Mouse (Mus musculus): ENCODE data around the gene Capn11. TPM values are rescaled to one million over a fixed set of nuclear protein-coding genes. Genes with fewer than 3 reads are reported as not detected.

Capn11 gene
- polyA plus RNA-seq, 1 experiment from 2014 or later = 0.52 TPM

- ATAC-seq (ENCODE audit: low FRiP score) (no peak), DNase-seq (ENCODE audit: low spot score, missing footprints) (no peak)
- no peak overlapping the region for H3K9ac ChIP-seq (ENCODE audit: low read length)
- 94% methylated on average over 3 of the region's 3 CpGs for WGBS
- peaks cover 15% of the 10 kb centered on the region for H3K4me1 ChIP-seq (ENCODE audit: control insufficient read depth, insufficient read depth, low read length)
- no peaks in the 10 kb centered on the region; the same call in 1 of the 2 replicates for H3K9me3 ChIP-seq (ENCODE audit: control insufficient read depth, low read length)
- no peak overlapping the region for H3K4me2 ChIP-seq
- no peaks in the 10 kb centered on the region for H3K27me3 ChIP-seq (ENCODE audit: control insufficient read depth, insufficient read depth, low read length)
- H3K27ac ChIP-seq (ENCODE audit: low read depth, low read length) = no peak overlapping the region
- H3K4me3 ChIP-seq (ENCODE audit: low read depth, low read length) = no peak overlapping the region
- peaks cover 5% of the 10 kb centered on the region; the same call in 1 of the 2 replicates for H3K36me3 ChIP-seq (ENCODE audit: control insufficient read depth, insufficient read depth, low read length)
Observed at GRCm38 (mm10) chr17:45586449-45586837, 72.7 kb downstream of the Capn11 start.

GRCm38 (mm10) chr17:45585725-45586448, 73.2 kb downstream of the Capn11 start:
- H3K4me3 ChIP-seq (ENCODE audit: low read depth, low read length) = no peak overlapping the region
- H3K4me2 ChIP-seq = no peak overlapping the region
- DNase-seq (ENCODE audit: low spot score, missing footprints) (no peak), ATAC-seq (ENCODE audit: low FRiP score) (no peak)
- peaks cover 15% of the 10 kb centered on the region for H3K4me1 ChIP-seq (ENCODE audit: control insufficient read depth, insufficient read depth, low read length)
- no peaks in the 10 kb centered on the region; the same call in 1 of the 2 replicates for H3K9me3 ChIP-seq (ENCODE audit: control insufficient read depth, low read length)
- H3K36me3 ChIP-seq (ENCODE audit: control insufficient read depth, insufficient read depth, low read length) = peaks cover 5% of the 10 kb centered on the region; the same call in 1 of the 2 replicates
- no peaks in the 10 kb centered on the region for H3K27me3 ChIP-seq (ENCODE audit: control insufficient read depth, insufficient read depth, low read length)
- no peak overlapping the region for H3K9ac ChIP-seq (ENCODE audit: low read length)
- 0 out of 2 replicates have a peak overlapping the region, but pooled peaks have one; percentile 41 for H3K27ac ChIP-seq (ENCODE audit: low read depth, low read length)
- 55% methylated on average over 23 of the region's 23 CpGs for WGBS

GRCm38 (mm10) chr17:45584939-45585678, 74.0 kb downstream of the Capn11 start:
- 12% methylated on average over 14 of the region's 14 CpGs for WGBS
- peaks cover 5% of the 10 kb centered on the region; the same call in 1 of the 2 replicates for H3K36me3 ChIP-seq (ENCODE audit: control insufficient read depth, insufficient read depth, low read length)
- H3K27me3 ChIP-seq (ENCODE audit: control insufficient read depth, insufficient read depth, low read length) = no peaks in the 10 kb centered on the region
- peak overlapping the region; percentile 36 for H3K9ac ChIP-seq (ENCODE audit: low read length)
- DNase-seq (ENCODE audit: low spot score, missing footprints) (peak; percentile 98), ATAC-seq (ENCODE audit: low FRiP score) (peak; percentile 75)
- no peak overlapping the region for H3K4me2 ChIP-seq
- peaks cover 15% of the 10 kb centered on the region for H3K4me1 ChIP-seq (ENCODE audit: control insufficient read depth, insufficient read depth, low read length)
- no peak overlapping the region for H3K4me3 ChIP-seq (ENCODE audit: low read depth, low read length)
- H3K27ac ChIP-seq (ENCODE audit: low read depth, low read length) = peak overlapping the region; percentile 41; the same call in 1 of the 2 replicates
- H3K9me3 ChIP-seq (ENCODE audit: control insufficient read depth, low read length) = no peaks in the 10 kb centered on the region; the same call in 1 of the 2 replicates

GRCm38 (mm10) chr17:45584096-45584896, 74.8 kb downstream of the Capn11 start:
- peak overlapping the region; percentile 36 for H3K27ac ChIP-seq (ENCODE audit: low read depth, low read length)
- no peaks in the 10 kb centered on the region for H3K27me3 ChIP-seq (ENCODE audit: control insufficient read depth, insufficient read depth, low read length)
- peaks cover 15% of the 10 kb centered on the region for H3K4me1 ChIP-seq (ENCODE audit: control insufficient read depth, insufficient read depth, low read length)
- H3K4me3 ChIP-seq (ENCODE audit: low read depth, low read length) = no peak overlapping the region
- no peak overlapping the region for H3K4me2 ChIP-seq
- H3K9me3 ChIP-seq (ENCODE audit: control insufficient read depth, low read length) = no peaks in the 10 kb centered on the region; the same call in 1 of the 2 replicates
- 40% methylated on average over 12 of the region's 12 CpGs for WGBS
- H3K9ac ChIP-seq (ENCODE audit: low read length) = peak overlapping the region; percentile 36; the same call in 1 of the 2 replicates
- no peak for DNase-seq (ENCODE audit: low spot score, missing footprints)
- H3K36me3 ChIP-seq (ENCODE audit: control insufficient read depth, insufficient read depth, low read length) = peaks cover 5% of the 10 kb centered on the region; the same call in 1 of the 2 replicates
- peak; percentile 34 for ATAC-seq (ENCODE audit: low FRiP score)

GRCm38 (mm10) chr17:45582715-45583355, 76.3 kb downstream of the Capn11 start:
- H3K27me3 ChIP-seq (ENCODE audit: control insufficient read depth, insufficient read depth, low read length) = no peaks in the 10 kb centered on the region
- H3K9ac ChIP-seq (ENCODE audit: low read length) = no peak overlapping the region
- no peak for ATAC-seq (ENCODE audit: low FRiP score)
- DNase-seq (ENCODE audit: low spot score, missing footprints) = no peak
- no peak overlapping the region for H3K27ac ChIP-seq (ENCODE audit: low read depth, low read length)
- WGBS = 77% methylated on average over 6 of the region's 6 CpGs
- peaks cover 15% of the 10 kb centered on the region for H3K4me1 ChIP-seq (ENCODE audit: control insufficient read depth, insufficient read depth, low read length)
- H3K4me3 ChIP-seq (ENCODE audit: low read depth, low read length) = no peak overlapping the region
- H3K36me3 ChIP-seq (ENCODE audit: control insufficient read depth, insufficient read depth, low read length) = peaks cover 5% of the 10 kb centered on the region; the same call in 1 of the 2 replicates
- no peak overlapping the region for H3K4me2 ChIP-seq
- H3K9me3 ChIP-seq (ENCODE audit: control insufficient read depth, low read length) = no peaks in the 10 kb centered on the region; the same call in 1 of the 2 replicates

- Histone ChIP-seq H3K4me1 (ENCODE audit: control insufficient read depth, insufficient read depth, low read length) (peaks cover 15% of the 10 kb centered on the region), H3K4me3 (ENCODE audit: low read depth, low read length) (no peak overlapping the region), H3K9ac (ENCODE audit: low read length) (no peak overlapping the region), H3K36me3 (ENCODE audit: control insufficient read depth, insufficient read depth, low read length) (peaks cover 5% of the 10 kb centered on the region; the same call in 1 of the 2 replicates), H3K9me3 (ENCODE audit: control insufficient read depth, low read length) (no peaks in the 10 kb centered on the region; the same call in 1 of the 2 replicates), H3K4me2 (no peak overlapping the region), H3K27ac (ENCODE audit: low read depth, low read length) (no peak overlapping the region), H3K27me3 (ENCODE audit: control insufficient read depth, insufficient read depth, low read length) (no peaks in the 10 kb centered on the region)
- no peak for DNase-seq (ENCODE audit: low spot score, missing footprints)
- no peak for ATAC-seq (ENCODE audit: low FRiP score)
- 93% methylated on average over 6 of the region's 6 CpGs for WGBS
Observed at GRCm38 (mm10) chr17:45582188-45582587, 76.9 kb downstream of the Capn11 start.

GRCm38 (mm10) chr17:45581567-45581983, 77.5 kb downstream of the Capn11 start:
- Histone ChIP-seq H3K27ac (ENCODE audit: low read depth, low read length) (no peak overlapping the region), H3K4me3 (ENCODE audit: low read depth, low read length) (no peak overlapping the region), H3K4me2 (no peak overlapping the region), H3K4me1 (ENCODE audit: control insufficient read depth, insufficient read depth, low read length) (peaks cover 15% of the 10 kb centered on the region), H3K9ac (ENCODE audit: low read length) (no peak overlapping the region), H3K36me3 (ENCODE audit: control insufficient read depth, insufficient read depth, low read length) (0 out of 2 replicates have a peak, but pooled peaks cover 2% of the 10 kb centered on the region), H3K9me3 (ENCODE audit: control insufficient read depth, low read length) (no peaks in the 10 kb centered on the region; the same call in 1 of the 2 replicates), H3K27me3 (ENCODE audit: control insufficient read depth, insufficient read depth, low read length) (no peaks in the 10 kb centered on the region)
- 14% methylated on average over 2 of the region's 2 CpGs for WGBS
- no peak for ATAC-seq (ENCODE audit: low FRiP score)
- peak; percentile 94 for DNase-seq (ENCODE audit: low spot score, missing footprints)

GRCm38 (mm10) chr17:45580958-45581477, 78.1 kb downstream of the Capn11 start:
- no peak for DNase-seq (ENCODE audit: low spot score, missing footprints)
- WGBS = 55% methylated on average over 12 of the region's 12 CpGs

More at GRCm38 (mm10) chr17:45580958-45581477, 78.1 kb downstream of the Capn11 start:
- H3K4me1 ChIP-seq (ENCODE audit: control insufficient read depth, insufficient read depth, low read length) = peaks cover 15% of the 10 kb centered on the region
- no peaks in the 10 kb centered on the region for H3K27me3 ChIP-seq (ENCODE audit: control insufficient read depth, insufficient read depth, low read length)
- no peak overlapping the region for H3K27ac ChIP-seq (ENCODE audit: low read depth, low read length)
- no peaks in the 10 kb centered on the region for H3K36me3 ChIP-seq (ENCODE audit: control insufficient read depth, insufficient read depth, low read length)
- H3K9me3 ChIP-seq (ENCODE audit: control insufficient read depth, low read length) = no peaks in the 10 kb centered on the region
- no peak overlapping the region for H3K4me3 ChIP-seq (ENCODE audit: low read depth, low read length)
- no peak overlapping the region for H3K9ac ChIP-seq (ENCODE audit: low read length)
- ATAC-seq (ENCODE audit: low FRiP score) = no peak
- H3K4me2 ChIP-seq = no peak overlapping the region
